Mouse (Mus musculus) spleen, embryonic (tissue): ENCODE data around the gene Cysltr1.

Source experiments
- CTCF ChIA-PET: fragments of 350-600 bp; sonication (Branson Sonifier 250); formaldehyde crosslinking; loops from one replicate; lab custom pipeline; 2022; lab: Charles Lee

Gene Cysltr1

DNA sequence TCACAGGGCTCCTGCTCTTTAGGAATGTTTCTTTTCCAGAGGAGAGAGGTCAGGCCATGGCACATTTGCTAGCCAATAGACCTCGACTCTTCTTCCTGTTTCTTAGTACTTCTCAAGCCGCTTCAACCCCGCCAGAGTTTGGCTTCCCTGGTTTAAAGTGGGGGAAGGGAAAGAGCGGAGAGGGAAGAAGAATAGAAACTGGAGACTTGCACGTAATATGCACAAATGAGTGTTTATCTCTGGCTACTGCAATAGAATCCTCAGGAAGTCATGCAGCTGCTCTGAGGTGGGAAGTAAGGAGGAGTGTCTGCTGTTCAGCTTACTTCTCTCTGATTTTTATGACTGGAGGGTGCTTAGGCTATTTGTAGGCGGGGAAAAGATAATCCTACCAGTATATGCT lies at the start of gene Cysltr1:
Gene Cysltr1, minus strand, starts transcription at position 294 of the 400 bp plus-strand sequence.
- CTCF ChIA-PET, result no interaction called here

DNA sequence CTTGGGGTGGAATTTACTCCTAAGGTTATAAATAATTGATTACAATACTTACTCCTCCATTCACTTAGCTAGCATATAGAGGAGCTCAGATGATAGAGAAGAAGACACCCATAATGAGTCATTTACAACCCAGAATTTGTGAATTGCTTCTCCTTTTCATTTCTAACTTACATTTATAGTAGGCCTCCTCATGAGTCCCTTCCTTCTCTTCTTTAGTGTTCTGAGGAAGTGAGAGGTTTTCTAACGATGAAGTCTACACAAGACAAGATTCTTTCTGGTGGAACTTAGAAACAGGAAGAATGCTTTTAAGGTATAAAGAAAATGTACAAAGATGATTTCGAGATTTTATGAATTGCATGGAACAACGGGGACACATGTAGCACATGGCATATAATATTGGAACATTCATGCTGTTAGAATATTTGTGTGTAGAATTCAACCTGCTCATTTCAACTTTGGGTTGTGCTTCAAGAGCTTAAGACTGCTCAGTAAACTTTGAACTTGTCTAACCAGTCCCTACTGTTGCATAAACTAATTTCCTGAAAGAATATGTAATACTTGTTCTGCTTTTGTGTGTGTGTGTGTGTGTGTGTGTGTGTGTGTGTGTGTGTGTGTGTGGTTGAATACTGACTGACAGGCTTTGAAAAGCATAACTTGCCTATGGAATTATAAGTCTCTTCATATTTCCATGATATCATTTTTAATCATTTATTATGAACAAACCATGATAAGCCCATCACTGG lies 31.5 kb upstream of the Cysltr1 start:
- CTCF ChIA-PET, result no interaction called here

DNA sequence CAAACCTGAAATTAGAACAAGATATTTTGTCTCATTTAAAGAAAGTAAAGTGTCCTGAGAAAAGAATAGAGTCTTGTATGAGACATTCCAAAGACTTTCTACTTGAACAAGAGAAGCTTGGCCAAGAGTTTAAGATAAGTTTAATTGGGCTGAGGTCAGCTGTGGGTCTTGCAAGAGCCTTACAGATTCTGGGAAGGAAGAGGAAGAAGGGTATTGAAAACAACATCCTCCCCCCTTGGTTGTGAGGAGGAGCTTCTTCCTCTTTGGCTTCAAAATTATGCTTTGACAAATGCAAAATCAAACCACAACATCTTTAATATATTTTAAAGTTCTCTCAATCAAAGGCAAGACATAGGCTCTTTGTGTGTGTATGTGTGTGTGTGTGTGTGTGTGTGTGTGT lies 30.1 kb upstream of the Cysltr1 start:
- CTCF ChIA-PET, result no interaction called here

DNA sequence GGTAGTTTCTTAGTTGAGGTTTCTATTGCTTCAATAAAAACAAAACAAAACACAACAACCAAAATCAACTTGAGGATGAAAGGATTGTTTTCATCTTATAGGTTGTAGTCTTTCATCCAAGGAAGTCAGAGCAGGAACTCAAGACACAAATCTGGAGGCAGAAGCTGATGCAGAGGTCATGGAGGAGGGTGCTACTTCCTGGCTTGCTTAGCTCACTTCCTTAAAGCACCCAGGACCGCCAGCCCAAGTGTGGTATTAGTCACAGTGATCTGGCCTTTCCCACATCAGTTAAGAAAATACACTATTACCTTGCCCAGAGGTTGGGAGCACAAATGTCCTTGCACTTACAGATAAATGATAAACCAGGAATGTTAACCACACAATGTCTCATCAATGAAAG lies 25.0 kb upstream of the Cysltr1 start:
- CTCF ChIA-PET, result no interaction called here

DNA sequence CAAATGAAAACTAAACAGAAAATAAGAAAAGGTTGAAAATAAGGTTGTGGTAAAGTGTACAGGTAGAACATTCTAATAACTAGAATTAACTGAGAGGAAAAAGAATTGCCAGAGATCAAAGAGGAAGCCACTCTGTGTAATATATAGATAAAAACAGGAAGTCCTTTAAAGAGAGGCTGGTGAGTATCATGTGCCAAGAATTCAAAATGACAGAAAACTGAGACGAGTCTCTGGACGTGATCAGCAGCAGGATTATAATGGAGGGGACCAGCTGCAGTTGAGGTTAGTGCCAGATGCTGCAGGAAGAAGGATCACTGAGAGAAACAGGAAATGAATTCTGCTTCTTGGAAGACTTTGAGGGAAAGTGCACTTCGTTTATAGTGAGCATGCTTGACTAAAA lies 20.2 kb upstream of the Cysltr1 start:
- CTCF ChIA-PET, result no interaction called here

DNA sequence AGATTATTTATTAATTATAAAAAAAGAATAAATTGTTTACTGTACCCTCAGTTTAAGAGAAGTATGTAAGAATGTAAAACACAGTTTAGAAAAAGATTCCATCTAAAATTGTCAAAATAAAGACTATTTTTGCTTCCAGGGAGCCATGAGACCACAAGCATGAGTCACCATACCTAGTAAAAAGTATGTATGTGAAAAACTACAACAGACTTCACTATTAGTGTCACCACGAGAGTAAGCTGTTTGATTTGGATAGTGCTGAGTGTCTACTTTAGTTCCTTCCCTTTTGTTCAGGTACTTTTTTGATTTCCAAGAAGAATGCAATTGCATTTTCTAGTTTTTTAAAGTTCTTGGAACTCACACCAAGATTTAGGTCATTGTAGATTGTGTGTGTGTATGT lies 19.0 kb upstream of the Cysltr1 start:
- CTCF ChIA-PET, result no interaction called here

DNA sequence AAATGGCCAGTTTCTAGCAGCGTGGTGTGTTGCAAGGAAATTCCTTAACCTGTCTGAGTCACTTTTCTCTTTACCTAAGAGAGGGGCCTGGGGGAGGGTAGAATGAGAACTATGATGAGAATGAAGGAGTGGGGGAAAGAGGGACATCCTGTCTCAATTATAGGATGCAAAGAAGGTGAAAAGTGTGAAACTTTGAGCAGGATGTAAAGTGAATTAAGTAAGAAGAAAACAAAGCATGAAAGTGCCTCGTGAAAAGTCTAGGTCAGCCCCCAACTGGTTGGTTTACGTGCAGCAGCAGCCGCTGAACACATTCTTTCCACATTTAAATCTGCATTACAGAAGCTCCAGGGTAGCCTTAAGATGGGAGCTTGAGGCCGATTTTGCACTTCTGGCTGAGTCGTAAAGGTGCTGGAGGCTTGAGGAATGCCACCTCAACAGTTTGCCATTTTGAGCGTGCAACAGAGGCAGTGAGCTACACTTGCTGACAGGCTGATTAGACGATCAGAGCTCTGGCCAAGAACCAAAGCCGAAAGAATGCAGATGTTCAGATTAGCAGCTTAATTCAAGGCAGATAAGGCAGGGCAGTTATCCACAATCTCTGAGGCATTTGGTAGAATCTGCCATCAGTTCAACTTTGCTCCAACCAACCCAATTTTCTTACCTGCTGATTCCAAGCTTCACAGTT lies 763 bp downstream of the Cysltr1 start:
- CTCF ChIA-PET, result no interaction called here

DNA sequence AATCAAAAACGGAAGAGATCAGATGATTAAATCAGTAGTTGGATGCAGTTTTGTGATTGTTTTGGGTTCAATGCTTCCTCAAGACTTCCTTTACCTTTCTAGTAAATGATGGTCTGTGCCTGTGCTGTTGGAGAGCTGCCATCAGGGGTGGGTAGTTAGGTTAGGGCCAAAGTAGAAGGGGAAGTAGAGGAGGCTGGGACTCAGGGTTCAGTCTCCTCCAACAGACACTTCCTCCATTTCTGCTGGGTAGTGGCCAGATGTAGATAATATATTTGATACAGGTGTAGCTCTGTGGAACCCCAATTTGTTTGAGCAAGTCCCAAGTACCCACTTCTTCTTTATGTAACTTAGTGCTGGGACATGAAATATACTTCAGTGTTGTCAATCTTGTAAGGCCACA lies 7.6 kb downstream of the Cysltr1 start:
- CTCF ChIA-PET, result no interaction called here

DNA sequence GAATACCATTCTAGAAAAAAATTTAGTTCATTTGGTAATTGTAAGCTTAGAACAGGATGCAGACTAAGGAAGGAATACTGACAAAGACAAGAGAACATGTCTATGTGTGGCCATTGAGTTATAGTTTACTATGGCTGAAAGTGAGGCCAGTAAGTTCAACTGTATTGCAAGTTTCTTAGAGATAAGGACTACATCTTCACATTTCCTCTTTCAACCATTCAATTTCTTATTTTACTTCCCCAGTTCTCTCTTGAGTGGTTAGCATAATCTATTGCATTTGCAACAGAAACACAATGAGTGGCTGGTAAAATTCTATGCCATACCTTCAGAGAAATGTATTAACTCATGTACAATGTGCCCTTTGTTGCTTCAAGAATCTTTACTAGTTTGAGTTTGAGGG lies 9.6 kb downstream of the Cysltr1 start:
- CTCF ChIA-PET, result no interaction called here

DNA sequence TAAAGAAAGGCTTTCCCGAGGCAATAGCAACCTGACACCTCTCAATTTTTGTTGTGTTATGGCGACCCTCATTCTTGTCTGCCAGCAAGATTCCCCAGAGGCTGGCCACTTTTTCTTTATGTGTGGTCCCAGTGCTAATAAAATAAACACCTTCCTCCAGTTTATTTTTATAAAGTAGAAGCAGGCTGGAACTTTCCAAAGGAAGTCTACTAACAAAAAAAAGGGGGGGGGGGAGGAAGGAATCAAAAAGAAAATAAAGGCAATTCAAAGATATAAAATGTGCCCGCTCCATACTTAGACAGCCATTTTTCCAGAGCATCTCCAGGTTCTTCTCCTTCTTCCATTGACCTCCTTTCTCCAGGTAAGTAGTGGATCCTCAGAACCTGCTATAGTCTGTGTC lies 20.6 kb downstream of the Cysltr1 start, which contains the start of gene Gm5127:
Gene Gm5127, plus strand, starts transcription at position 301 of the 400 bp plus-strand sequence.
- CTCF ChIA-PET, result no interaction called here

DNA sequence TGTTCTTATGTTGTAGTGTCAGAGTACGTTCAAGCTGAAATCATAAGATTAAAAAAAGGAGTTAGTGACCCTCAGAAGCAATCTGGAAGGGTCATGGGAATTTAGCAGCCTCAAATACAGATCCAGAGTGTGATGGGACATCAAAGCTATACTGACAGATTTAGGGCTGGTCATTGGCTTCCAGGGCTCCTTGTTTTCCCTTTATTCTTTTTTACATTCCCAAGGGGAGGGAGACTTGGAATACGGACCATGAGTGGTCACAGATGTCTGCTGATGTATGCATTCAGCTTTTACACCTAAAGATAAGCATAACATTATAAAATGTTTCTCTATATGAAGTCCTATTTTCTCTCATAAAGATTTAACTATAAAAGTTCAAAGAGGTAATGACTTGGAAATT lies 21.3 kb downstream of the Cysltr1 start:
- CTCF ChIA-PET, result no interaction called here

DNA sequence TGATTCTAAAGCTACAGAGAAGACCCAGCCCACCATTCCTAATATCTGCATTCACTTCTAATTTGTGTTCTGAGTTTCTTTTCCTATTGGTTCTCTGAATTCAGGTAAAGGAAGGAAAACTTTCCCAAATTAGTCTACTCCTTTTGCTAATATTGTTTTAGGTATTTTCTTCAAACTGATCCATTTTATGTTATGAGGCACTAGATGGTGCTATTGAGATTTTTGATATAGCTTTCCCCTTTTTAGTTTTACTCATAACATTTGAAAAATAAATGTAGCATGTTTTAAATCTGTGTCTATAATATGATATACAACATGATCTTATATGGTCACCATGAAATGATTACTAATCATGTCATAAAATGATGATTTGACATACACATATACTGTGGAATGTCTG lies 23.1 kb downstream of the Cysltr1 start:
- CTCF ChIA-PET, result interaction anchor here (0.6 kb wide), 1 partner anchor 1413 kb away, joined by 3 read pairs; no protein-coding TSS in a partner anchor

DNA sequence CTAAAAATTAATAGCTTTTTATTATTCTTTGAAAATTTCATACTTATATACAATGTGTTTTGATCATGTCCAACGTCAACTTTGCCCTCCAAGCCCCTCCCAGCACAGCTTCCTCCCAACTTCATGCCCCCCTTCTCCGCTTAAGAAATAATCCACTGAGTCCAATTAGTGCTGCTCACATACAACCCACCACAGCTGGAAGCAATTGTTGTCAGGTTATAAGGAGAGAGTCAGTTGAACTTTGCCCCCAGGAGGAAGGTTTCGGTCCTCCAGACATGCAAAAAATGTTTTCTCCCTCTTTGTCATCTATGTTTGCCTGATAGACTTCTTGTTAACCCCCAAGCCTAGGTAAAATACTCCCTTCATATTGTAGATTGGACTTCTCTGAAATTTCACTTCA lies 24.5 kb downstream of the Cysltr1 start:
- CTCF ChIA-PET, result no interaction called here

DNA sequence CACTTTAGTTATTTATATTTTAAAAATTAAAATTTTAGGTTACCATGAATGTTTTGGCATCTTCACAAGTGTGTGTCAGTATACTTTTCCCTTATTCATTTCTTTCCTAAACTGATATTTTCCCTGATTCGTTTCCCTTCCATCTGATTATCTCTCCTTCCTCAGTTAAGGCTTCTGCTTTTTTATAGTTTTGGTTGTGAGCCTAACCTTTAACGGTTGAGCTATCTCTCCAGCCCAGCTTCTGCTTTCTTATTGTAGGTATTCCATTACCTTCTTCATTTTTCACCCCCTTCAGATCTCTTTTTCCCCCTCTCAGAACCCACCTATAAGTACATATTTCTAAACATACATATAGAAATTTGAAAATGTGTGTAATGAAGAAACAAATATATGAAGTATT lies 48.0 kb downstream of the Cysltr1 start:
- CTCF ChIA-PET, result no interaction called here

DNA sequence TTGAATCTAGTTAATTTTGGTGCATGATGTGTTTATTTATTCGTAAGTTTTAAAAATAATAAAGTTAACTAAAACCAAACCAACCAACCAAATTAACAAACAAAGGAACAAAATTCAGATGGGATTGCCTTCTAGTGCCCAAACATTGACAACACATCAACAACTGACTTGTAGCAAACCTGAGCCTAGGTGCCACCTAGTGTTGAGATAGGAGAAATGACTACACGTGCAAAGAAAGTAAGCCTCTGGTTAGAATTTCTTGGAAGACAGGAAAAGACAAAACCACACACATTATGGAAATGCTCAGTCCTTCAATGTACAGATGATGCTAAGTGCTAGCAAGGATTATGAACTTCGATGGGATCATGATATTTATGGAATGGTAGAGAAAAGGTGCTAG lies 67.1 kb downstream of the Cysltr1 start:
- CTCF ChIA-PET, result no interaction called here
